Mouse (Mus musculus) hindbrain, embryonic 14.5 days (tissue): ENCODE data around the gene Slc35e4. TPM values are rescaled to one million over a fixed set of nuclear protein-coding genes. Genes with fewer than 3 reads are reported as not detected.

Experiments used
- ATAC-seq: fragments of 200-750 bp; cut with Nextera tagmentation; 2 replicates; pipeline ENCODE4 v1.8.0; 2017; ENCODE audit warnings: moderate number of reproducible peaks, mild to moderate bottlenecking, moderate TSS enrichment, moderate library complexity; ENCODE audit not compliant: low FRiP score
- DNase-seq: peaks from one replicate; pipeline ENCODE4 v3.0.0-alpha.2; 2015; ENCODE audit warnings: low spot score
- H3K27ac ChIP-seq: fragments of 300-500 bp; sonication (generic); 2 replicates; pipeline ENCODE4 v1.5.1; 2014; ENCODE audit warnings: mild to moderate bottlenecking, moderate library complexity
- H3K27me3 ChIP-seq: fragments of 300-500 bp; sonication (generic); 2 replicates; pipeline ENCODE4 v1.6.1; 2014; ENCODE audit warnings: mild to moderate bottlenecking, low read length, mixed read lengths; ENCODE audit not compliant: control insufficient read depth, insufficient read depth
- H3K36me3 ChIP-seq: fragments of 300-500 bp; sonication (generic); replicated peaks from 2 replicates; pipeline ENCODE4 v1.6.1; 2014; ENCODE audit not compliant: control insufficient read depth, insufficient read depth
- H3K4me1 ChIP-seq: fragments of 300-500 bp; sonication (generic); replicated peaks from 2 replicates; pipeline ENCODE4 v1.6.1; 2014; ENCODE audit warnings: antibody characterized with exemption, low read length, mixed read lengths; ENCODE audit not compliant: control insufficient read depth, insufficient read depth
- H3K4me2 ChIP-seq: fragments of 300-500 bp; sonication (generic); replicated peaks from 2 replicates; pipeline ENCODE4 v1.6.1; 2014; ENCODE audit warnings: mild to moderate bottlenecking, moderate library complexity
- H3K4me3 ChIP-seq: fragments of 300-500 bp; sonication (generic); replicated peaks from 2 replicates; pipeline ENCODE4 v1.5.1; 2014; ENCODE audit warnings: mild to moderate bottlenecking, low read length
- H3K9ac ChIP-seq: fragments of 300-500 bp; sonication (generic); 2 replicates; pipeline ENCODE4 v1.6.1; 2014
- H3K9me3 ChIP-seq: fragments of 300-500 bp; sonication (generic); 2 replicates; pipeline ENCODE4 v1.6.1; 2016; ENCODE audit warnings: low read length; ENCODE audit not compliant: control insufficient read depth
- WGBS: fragments of 180-500 bp; shearing (Covaris S2); extraction: QIAGEN DNeasy Blood & Tissue Kit; methylation state at CpG from one replicate; pipeline ENCODE4 v1.1.7; 2014; 5-methylcytosine and 5-hydroxymethylcytosine counted together
- polyA plus RNA-seq: library from polyadenylated mRNA; unstranded; fragments of >200 nt; fragmentation: Nextera tagmentation; extraction: Ambion mirVana; gene quantifications from 2 replicates; pipeline ENCODE4 v1.2.1, GENCODE M21; 2014

Slc35e4 gene
- polyA plus RNA-seq, 1 experiment from 2014 or later, result 11.2 TPM

- WGBS, result 76% methylated on average over 19 of the region's 19 CpGs
- Histone ChIP-seq H3K4me2 (peak overlapping the region; percentile 76), H3K27me3 (no peaks in the 10 kb centered on the region), H3K4me1 (no peaks in the 10 kb centered on the region), H3K9me3 (no peaks in the 10 kb centered on the region), H3K36me3 (no peaks in the 10 kb centered on the region), H3K9ac (0 out of 2 replicates have a peak overlapping the region, but pooled peaks have one; percentile 65), H3K4me3 (peak overlapping the region; percentile 44), H3K27ac (no peak overlapping the region)
- DNase-seq (no peak), ATAC-seq (no peak; the same call in 1 of the 2 replicates)
These were observed 51.6 kb downstream of the Slc35e4 start for GRCm38 (mm10) chr11:3862661-3863453.

GRCm38 (mm10) chr11:3860361-3860760 is 54.1 kb downstream of the Slc35e4 start:
- ATAC-seq, result no peak
- WGBS, result 84% methylated on average over 4 of the region's 4 CpGs

GRCm38 (mm10) chr11:3859778-3860177 is 54.7 kb downstream of the Slc35e4 start:
- Histone ChIP-seq H3K4me1 (no peaks in the 10 kb centered on the region), H3K36me3 (no peaks in the 10 kb centered on the region), H3K27ac (no peak overlapping the region), H3K4me2 (no peak overlapping the region), H3K4me3 (no peak overlapping the region), H3K9ac (no peak overlapping the region), H3K9me3 (no peaks in the 10 kb centered on the region), H3K27me3 (no peaks in the 10 kb centered on the region)
- no peak for ATAC-seq
- DNase-seq, result no peak
- WGBS, result 91% methylated on average over 4 of the region's 4 CpGs

More at GRCm38 (mm10) chr11:3860361-3860760, 54.1 kb downstream of the Slc35e4 start:
- Histone ChIP-seq H3K27me3 (no peaks in the 10 kb centered on the region), H3K9ac (no peak overlapping the region), H3K4me2 (no peak overlapping the region), H3K4me1 (no peaks in the 10 kb centered on the region), H3K9me3 (no peaks in the 10 kb centered on the region), H3K36me3 (no peaks in the 10 kb centered on the region), H3K4me3 (no peak overlapping the region), H3K27ac (no peak overlapping the region)
- DNase-seq, result no peak

GRCm38 (mm10) chr11:3857902-3858301 is 56.6 kb downstream of the Slc35e4 start:
- no peak overlapping the region for H3K4me3 ChIP-seq
- H3K27ac ChIP-seq, result no peak overlapping the region
- no peaks in the 10 kb centered on the region for H3K36me3 ChIP-seq
- H3K9ac ChIP-seq, result no peak overlapping the region
- no peaks in the 10 kb centered on the region; the same call in 1 of the 2 replicates for H3K4me1 ChIP-seq
- no peaks in the 10 kb centered on the region for H3K9me3 ChIP-seq
- 78% methylated on average over 5 of the region's 5 CpGs for WGBS
- no peaks in the 10 kb centered on the region for H3K27me3 ChIP-seq
- H3K4me2 ChIP-seq, result no peak overlapping the region
- DNase-seq (no peak), ATAC-seq (no peak)

Other genes starting within 250 kb of the Slc35e4 start
- gene Osbp2, start 50.8 kb downstream of the Slc35e4 start, polyA plus RNA-seq, result 23.8 and 27.9 TPM in 2 replicates
- 0.13 and 0.28 TPM in 2 replicates for gene 4921536K21Rik, start 19.6 kb downstream of the Slc35e4 start, polyA plus RNA-seq
- gene Dusp18, start 19.4 kb downstream of the Slc35e4 start, polyA plus RNA-seq, result 29.2 and 30.2 TPM in 2 replicates
- 31.0 and 31.4 TPM in 2 replicates for gene Tcn2, start 17.5 kb upstream of the Slc35e4 start, polyA plus RNA-seq
- 45.1 and 48.0 TPM in 2 replicates for gene Pes1, start 49.3 kb upstream of the Slc35e4 start, polyA plus RNA-seq
- gene 4930556J24Rik, start 62.1 kb upstream of the Slc35e4 start, polyA plus RNA-seq, result 0.23 TPM in 2 replicates
- gene Gal3st1, start 69.0 kb upstream of the Slc35e4 start, polyA plus RNA-seq, result 8.1 and 9.1 TPM in 2 replicates
- gene Sec14l4, start 116.8 kb upstream of the Slc35e4 start, polyA plus RNA-seq, result not detected in 2 replicates
- gene Sec14l3, start 150.2 kb upstream of the Slc35e4 start, polyA plus RNA-seq, result 0.54 and 0.63 TPM in 2 replicates
- gene Mtfp1, start 180.8 kb upstream of the Slc35e4 start, polyA plus RNA-seq, result 9.3 and 10.6 TPM in 2 replicates
- 3.6 and 4.1 TPM in 2 replicates for gene Sec14l2, start 208.8 kb upstream of the Slc35e4 start, polyA plus RNA-seq
- 46.4 and 48.2 TPM in 2 replicates for gene Rnf215, start 220.5 kb upstream of the Slc35e4 start, polyA plus RNA-seq
- gene Ccdc157, start 245.6 kb upstream of the Slc35e4 start, polyA plus RNA-seq, result 6.3 and 7.3 TPM in 2 replicates
- gene Sf3a1, start 245.7 kb upstream of the Slc35e4 start, polyA plus RNA-seq, result 49.3 and 54.7 TPM in 2 replicates